Mouse (Mus musculus) heart, postnatal 4 days (tissue): ENCODE measurements around the gene Lrrc41. TPM values are rescaled to one million over a fixed set of nuclear protein-coding genes. Genes with fewer than 3 reads are reported as not detected.

ENCODE experiments used
- total RNA-seq, 2 experiments: library from RNA; stranded (reverse); gene quantifications; 2 replicates each; pipeline ENCODE4 v1.2.3; 2021

Lrrc41 gene
- total RNA-seq, 2 experiments from 2014 or later: 40.6 to 41.5 TPM

Other genes starting within 250 kb of the Lrrc41 start
- 1 to 10 TPM; 6.3 to 8.1 TPM for gene Mob3c, start 247.2 kb upstream of the Lrrc41 start, total RNA-seq
- gene Mknk1, start 236.1 kb upstream of the Lrrc41 start, total RNA-seq: 10 to 100 TPM; 22.1 to 23.6 TPM
- gene Kncn, start 190.9 kb upstream of the Lrrc41 start, total RNA-seq: not detected
- gene 6430628N08Rik, start 184.6 kb upstream of the Lrrc41 start, total RNA-seq: not detected
- gene Dmbx1, start 135.3 kb upstream of the Lrrc41 start, total RNA-seq: not detected
- 1 to 10 TPM; 1.3 to 1.6 TPM for gene Faah, start 57.3 kb upstream of the Lrrc41 start, total RNA-seq
- gene Nsun4, start 21.4 kb upstream of the Lrrc41 start, total RNA-seq: 10 to 100 TPM; 27.0 to 28.6 TPM
- 1,000 to 10,000 TPM; 1,575 to 1,686 TPM for gene Uqcrh, start 198 bp upstream of the Lrrc41 start, total RNA-seq
- 10 to 100 TPM; 10.4 to 10.6 TPM for gene Rad54l, start 48.4 kb downstream of the Lrrc41 start, total RNA-seq
- gene Pomgnt1, start 48.6 kb downstream of the Lrrc41 start, total RNA-seq: 10 to 100 TPM; 83.3 to 84.7 TPM
- 1 to 10 TPM; 3.6 to 3.9 TPM for gene Lurap1, start 76.1 kb downstream of the Lrrc41 start, total RNA-seq
- gene Tspan1, start 92.3 kb downstream of the Lrrc41 start, total RNA-seq: not detected
- gene 1700042G07Rik, start 98.1 kb downstream of the Lrrc41 start, total RNA-seq: not detected
- under 1 TPM in 1 of 2 experiments, not detected in 1; 0.79 TPM for gene Gm49337, start 98.1 kb downstream of the Lrrc41 start, total RNA-seq
- gene Pik3r3, start 146.3 kb downstream of the Lrrc41 start, total RNA-seq: 10 to 100 TPM; 21.0 to 24.6 TPM